Mouse (Mus musculus) E14TG2a.4 (cell line): Measurements from ENCODE around the gene Sh3d19.

Source experiments
- CTCF ChIP-seq: conservative IDR thresholded peaks from 2 replicates; pipeline ENCODE4 v1.5.1; 2014; ENCODE audit warnings: low read length
- POU5F1 ChIP-seq: IDR thresholded peaks from 2 replicates; pipeline ENCODE4 v1.6.1; 2014; ENCODE audit warnings: low read length, borderline replicate concordance

- TF ChIP-seq CTCF, result no peak
- no peak for TF ChIP-seq POU5F1
Observed at GRCm38 (mm10) chr3:86037926-86038484, 67.1 kb downstream of the Sh3d19 start.
